Mouse (Mus musculus) ES-E14 (cell line): ENCODE measurements at regions not wholly inside any gene's neighbourhood (a gene's known extent, or its start where the extent isn't known, plus 50 kb on each side); places are given as distances from the start of the nearest gene placed in this dataset.

Source experiments
- CHD2 ChIP-seq: IDR thresholded peaks from 2 replicates; pipeline ENCODE4 v1.6.1; 2014; ENCODE audit warnings: mild to moderate bottlenecking, low read depth, low read length, inconsistent platforms
- ZC3H11A ChIP-seq: IDR thresholded peaks from 2 replicates; pipeline ENCODE4 v1.6.1; 2012; ENCODE audit warnings: low read depth, mild to moderate bottlenecking, inconsistent platforms, low read length, borderline replicate concordance

GRCm38 (mm10) chr3:131037095-131037494 lies 73.2 kb upstream of the Lef1 start:
- no peak for TF ChIP-seq CHD2
- no peak for TF ChIP-seq ZC3H11A
